Mouse (Mus musculus) bone marrow, adult 2 months (tissue): Measurements from ENCODE around the gene Olfr767.
"Not testable (repeated sequence)": the region's sequence is repeated elsewhere in the genome, so short reads cannot be mapped to it uniquely, and the experiment has no call there.

ENCODE experiments used
- CTCF ChIP-seq: fragments of 200-500 bp; IDR thresholded peaks from 2 replicates; pipeline ENCODE4 v1.5.1; 2011; ENCODE audit warnings: low read length, control low read depth; ENCODE audit not compliant: control insufficient read depth, insufficient read depth
- POLR2A ChIP-seq: fragments of 200-500 bp; IDR thresholded peaks from 2 replicates; pipeline ENCODE4 v1.6.1; 2011; ENCODE audit warnings: low read depth, mild to moderate bottlenecking, control low read depth, low read length, borderline replicate concordance; ENCODE audit not compliant: control insufficient read depth

- TF ChIP-seq POLR2A, CTCF: not testable (repeated sequence)
Observed at GRCm38 (mm10) chr10:129049898-129050297, 32.8 kb downstream of the Olfr767 start, which contains the start of gene Olfr765.
